ENCODE assay signal across 9 mouse cellular contexts in genomic region chr3:105872579-105872978, GRCm38 (mm10). TPM values are rescaled to one million over a fixed set of nuclear protein-coding genes. Genes with fewer than 3 reads are reported as not detected.
A peak's percentile ranks its signal among the peaks of the same experiment; 100 is the strongest.
DNase-seq lines count a peak whose midpoint lies in the region; ATAC-seq and TF ChIP-seq lines count a peak whose summit lies in the region.
"Had no signal": no experiment of that assay in that cellular context is flagged by ENCODE, and none has a peak within 500 bp of the region (broad histone marks: within the 10 kb centered on the region; RNA-seq: fewer than 3 reads in every experiment).

No protein-coding gene starts in this region.

- H3K27me3 ChIP-seq in kidney, embryonic 15.5 days: no peaks in the 10 kb centered on the region
- no peaks in the 10 kb centered on the region for H3K27me3 ChIP-seq in stomach, postnatal 0 days (ENCODE audit: control insufficient read depth, insufficient read depth, low read length)

- no peaks in the 10 kb centered on the region for H3K36me3 ChIP-seq in kidney, embryonic 15.5 days
- H3K36me3 ChIP-seq in stomach, postnatal 0 days (ENCODE audit: control insufficient read depth, insufficient read depth, low read length): no peaks in the 10 kb centered on the region

- H3K4me1 ChIP-seq in kidney, embryonic 15.5 days: peaks cover 20% of the 10 kb centered on the region
- no peaks in the 10 kb centered on the region for H3K4me1 ChIP-seq in stomach, postnatal 0 days (replicated peaks; ENCODE audit: control insufficient read depth, insufficient read depth)

- H3K4me3 ChIP-seq in kidney, embryonic 15.5 days (replicated peaks): no peak overlapping the region
- no peak overlapping the region for H3K4me3 ChIP-seq in stomach, postnatal 0 days (ENCODE audit: low read depth, low read length)

- WGBS in kidney, embryonic 15.5 days: 35% methylated on average over 3 of the region's 3 CpGs
- 34% methylated on average over 3 of the region's 3 CpGs for WGBS in stomach, postnatal 0 days

- no peaks in the 10 kb centered on the region for H3K9me3 ChIP-seq in kidney, embryonic 15.5 days (replicated peaks)
- H3K9me3 ChIP-seq in stomach, postnatal 0 days (ENCODE audit: control insufficient read depth, low read length): no peaks in the 10 kb centered on the region

- no peak overlapping the region for H3K9ac ChIP-seq in kidney, embryonic 15.5 days
- H3K9ac ChIP-seq in stomach, postnatal 0 days (ENCODE audit: low read length): no peak overlapping the region

- TF ChIP-seq CTCF in stomach, postnatal 0 days (IDR thresholded peaks at IDR 0.05; ENCODE audit: low read depth): peak; percentile 28; the same call in 1 of the 2 replicates

- 0 out of 2 replicates have a peak overlapping the region, but pooled peaks have one; percentile 32 for H3K27ac ChIP-seq in kidney, embryonic 15.5 days
- peak overlapping the region; percentile 83 for H3K27ac ChIP-seq in stomach, postnatal 0 days (replicated peaks)

- ATAC-seq in frontal cortex, adult (ENCODE audit: low TSS enrichment): 0 out of 2 replicates have a peak, but pooled peaks have one; percentile 47
- ATAC-seq in kidney, embryonic 15.5 days (replicated peaks; ENCODE audit: low FRiP score): no peak
- no peak for ATAC-seq in stomach, postnatal 0 days (ENCODE audit: low FRiP score, low TSS enrichment)

- no peak for TF ChIP-seq EP300 in stomach, postnatal 0 days (optimal IDR thresholded peaks at IDR 0.05)

- DNase-seq in frontal cortex, postnatal 10 days (ENCODE audit: low spot score in 2 of 2): no peak
- DNase-seq in kidney, adult 8-10 months: no peak
- peak; percentile 9 for DNase-seq in retina, embryonic 14.5 days (ENCODE audit: low spot score)
- no peak for DNase-seq in retina, postnatal 1 day
- DNase-seq in stomach, postnatal 0 days (ENCODE audit: low spot score): no peak
- no peak for DNase-seq in frontal cortex, postnatal 36 days (ENCODE audit: low spot score in 2 of 2)
- DNase-seq: lung, adult 2 months had no signal

- no peak overlapping the region for H3K4me2 ChIP-seq in kidney, embryonic 15.5 days
- no peak overlapping the region for H3K4me2 ChIP-seq in stomach, postnatal 0 days (replicated peaks; ENCODE audit: low read depth)

RNA-seq across cellular contexts. Expression of gene Tmigd3, which starts 1.9 kb away (rescaled TPM):
- polyA plus RNA-seq in kidney, embryonic 15.5 days (2015; fragmentation: Nextera tagmentation; extraction: Ambion mirVana): 0.18 TPM in 1 of 2 replicates, not detected in the other
- polyA plus RNA-seq in stomach, postnatal 0 days (2015; fragmentation: Nextera tagmentation; extraction: Ambion mirVana): 0.17 and 0.36 TPM in 2 replicates

RNA-seq across cellular contexts. Expression of gene Adora3, which starts 1.9 kb away (rescaled TPM):
- polyA plus RNA-seq in kidney, embryonic 15.5 days (2015; fragmentation: Nextera tagmentation; extraction: Ambion mirVana): not detected in 2 replicates
- polyA plus RNA-seq in stomach, postnatal 0 days (2015; fragmentation: Nextera tagmentation; extraction: Ambion mirVana): 0.34 and 0.47 TPM in 2 replicates

RNA-seq across cellular contexts. Expression of gene I830077J02Rik, which starts 59.9 kb away (rescaled TPM):
- polyA plus RNA-seq in kidney, embryonic 15.5 days (2015; fragmentation: Nextera tagmentation; extraction: Ambion mirVana): 0.24 and 0.53 TPM in 2 replicates
- polyA plus RNA-seq in stomach, postnatal 0 days (2015; fragmentation: Nextera tagmentation; extraction: Ambion mirVana): 0.63 and 1.2 TPM in 2 replicates
